Mouse (Mus musculus): ENCODE measurements at regions not wholly inside any gene's neighbourhood (a gene's known extent, or its start where the extent isn't known, plus 50 kb on each side); places are given as distances from the start of the nearest gene placed in this dataset.

DNA sequence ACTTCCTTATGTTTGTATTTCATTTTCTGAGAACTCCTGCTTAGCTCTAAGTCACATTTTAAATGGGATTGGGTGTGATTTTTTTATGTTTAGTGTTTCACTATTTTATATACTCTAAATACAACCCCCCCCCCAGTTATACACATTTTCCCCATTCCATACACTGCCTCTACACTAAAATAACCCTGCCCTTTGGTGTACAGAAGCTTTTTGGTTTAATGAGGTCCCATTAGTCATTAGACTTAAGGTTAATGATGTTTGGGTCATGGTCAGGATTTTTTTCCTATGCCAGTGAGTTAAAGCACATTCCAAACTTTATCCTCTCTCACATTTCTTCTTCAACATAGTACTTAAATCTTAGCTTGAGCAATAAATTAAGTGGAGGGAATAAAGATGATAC, 149.2 kb downstream of the Tinag start:
- no peaks in the 10 kb centered on the region for H3K4me1 ChIP-seq (ENCODE audit: control insufficient read depth, insufficient read depth, low read length)
- no peaks in the 10 kb centered on the region for H3K27me3 ChIP-seq (ENCODE audit: control insufficient read depth, insufficient read depth, low read length)
- H3K4me3 ChIP-seq (ENCODE audit: control insufficient read depth, low read depth, low read length) = no peak overlapping the region
- H3K27ac ChIP-seq (ENCODE audit: control insufficient read depth, insufficient read depth, low read depth, low read length) = no peak overlapping the region
- TF ChIP-seq POLR2A (IDR thresholded peaks at IDR 0.05; ENCODE audit: control insufficient read depth, low read depth, low read length) (no peak), CTCF (IDR thresholded peaks at IDR 0.05; ENCODE audit: control insufficient read depth, insufficient read depth, insufficient replicate concordance, low read depth, low read length) (no peak)
- H3K36me3 ChIP-seq (ENCODE audit: control insufficient read depth, insufficient read depth, low read length) = no peaks in the 10 kb centered on the region

DNA sequence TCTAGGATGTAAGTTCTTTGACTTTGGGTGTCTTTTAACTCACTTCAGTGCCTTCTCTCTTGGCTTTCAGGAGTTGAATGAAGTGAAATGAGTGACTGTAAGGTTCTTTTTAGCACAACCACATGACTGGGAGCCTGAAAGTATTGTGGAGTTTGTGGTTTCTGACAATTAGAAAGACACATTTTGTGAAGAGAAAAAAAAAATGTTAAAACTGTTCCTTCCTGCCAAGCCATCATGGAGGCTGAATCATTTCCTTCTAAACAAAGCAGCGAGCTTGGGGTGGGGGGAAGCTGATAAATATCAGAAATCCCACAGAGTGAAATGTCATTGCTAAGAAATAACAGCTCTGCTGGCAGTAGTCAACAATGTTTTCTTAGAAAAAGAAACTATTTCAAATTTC, 163.8 kb downstream of the Tinag start:
- Histone ChIP-seq H3K4me3 (ENCODE audit: control insufficient read depth, low read depth, low read length) (no peak overlapping the region), H3K27me3 (ENCODE audit: control insufficient read depth, insufficient read depth, low read length) (no peaks in the 10 kb centered on the region), H3K36me3 (ENCODE audit: control insufficient read depth, insufficient read depth, low read length) (no peaks in the 10 kb centered on the region), H3K4me1 (ENCODE audit: control insufficient read depth, insufficient read depth, low read length) (no peaks in the 10 kb centered on the region), H3K27ac (ENCODE audit: control insufficient read depth, insufficient read depth, low read depth, low read length) (no peak overlapping the region)
- TF ChIP-seq POLR2A (IDR thresholded peaks at IDR 0.05; ENCODE audit: control insufficient read depth, low read depth, low read length) (no peak), CTCF (IDR thresholded peaks at IDR 0.05; ENCODE audit: control insufficient read depth, insufficient read depth, insufficient replicate concordance, low read depth, low read length) (no peak)

DNA sequence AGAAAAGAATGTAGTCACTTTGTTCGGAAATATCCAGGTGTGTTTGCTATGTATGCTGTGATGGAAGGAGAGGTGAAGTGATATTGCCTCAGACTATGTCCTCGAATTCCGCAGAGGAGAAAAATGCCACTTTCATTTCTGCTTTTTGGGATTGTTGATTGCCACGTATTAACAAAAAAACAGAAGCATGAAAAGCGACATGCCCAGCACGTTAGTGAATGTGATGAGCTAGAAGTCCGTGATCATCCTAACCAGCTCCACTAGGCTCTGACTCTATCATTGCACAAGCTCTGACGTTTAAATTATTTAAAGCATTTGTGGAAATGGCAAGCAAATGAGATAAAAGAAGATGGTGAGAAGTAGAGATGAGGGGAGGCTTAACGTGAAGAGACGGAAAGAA, 169.6 kb downstream of the Tinag start:
- H3K36me3 ChIP-seq (ENCODE audit: control insufficient read depth, insufficient read depth, low read length) = no peaks in the 10 kb centered on the region
- H3K27ac ChIP-seq (ENCODE audit: control insufficient read depth, insufficient read depth, low read depth, low read length) = no peak overlapping the region
- H3K4me3 ChIP-seq (ENCODE audit: control insufficient read depth, low read depth, low read length) = no peak overlapping the region
- no peaks in the 10 kb centered on the region for H3K4me1 ChIP-seq (ENCODE audit: control insufficient read depth, insufficient read depth, low read length)
- TF ChIP-seq CTCF (IDR thresholded peaks at IDR 0.05; ENCODE audit: control insufficient read depth, insufficient read depth, insufficient replicate concordance, low read depth, low read length) (no peak), POLR2A (IDR thresholded peaks at IDR 0.05; ENCODE audit: control insufficient read depth, low read depth, low read length) (no peak)
- H3K27me3 ChIP-seq (ENCODE audit: control insufficient read depth, insufficient read depth, low read length) = no peaks in the 10 kb centered on the region

DNA sequence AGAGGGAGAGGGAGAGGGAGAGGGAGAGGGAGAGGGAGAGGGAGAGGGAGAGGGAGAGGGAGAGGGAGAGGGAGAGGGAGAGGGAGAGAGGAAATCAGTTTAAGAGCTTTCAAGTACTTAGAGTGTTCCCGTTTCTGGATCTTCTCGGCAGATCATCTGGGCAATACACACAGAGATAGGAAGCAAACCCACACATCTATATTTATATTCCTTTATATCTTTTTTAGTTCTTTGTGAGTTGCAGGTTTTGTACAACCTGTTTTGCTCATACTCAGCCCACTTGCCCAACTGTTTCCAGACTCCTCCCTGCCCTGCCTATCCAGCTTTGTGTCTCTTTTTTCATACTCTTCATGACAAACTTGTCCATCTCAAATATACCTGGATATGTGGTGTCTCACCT, 173.2 kb downstream of the Tinag start:
- H3K36me3 ChIP-seq (ENCODE audit: control insufficient read depth, insufficient read depth, low read length) = no peaks in the 10 kb centered on the region
- no peak overlapping the region for H3K4me3 ChIP-seq (ENCODE audit: control insufficient read depth, low read depth, low read length)
- TF ChIP-seq POLR2A (IDR thresholded peaks at IDR 0.05; ENCODE audit: control insufficient read depth, low read depth, low read length) = no peak
- TF ChIP-seq CTCF (IDR thresholded peaks at IDR 0.05; ENCODE audit: control insufficient read depth, insufficient read depth, insufficient replicate concordance, low read depth, low read length) = no peak
- H3K27me3 ChIP-seq (ENCODE audit: control insufficient read depth, insufficient read depth, low read length) = no peaks in the 10 kb centered on the region
- no peaks in the 10 kb centered on the region for H3K4me1 ChIP-seq (ENCODE audit: control insufficient read depth, insufficient read depth, low read length)
- no peak overlapping the region for H3K27ac ChIP-seq (ENCODE audit: control insufficient read depth, insufficient read depth, low read depth, low read length)

DNA sequence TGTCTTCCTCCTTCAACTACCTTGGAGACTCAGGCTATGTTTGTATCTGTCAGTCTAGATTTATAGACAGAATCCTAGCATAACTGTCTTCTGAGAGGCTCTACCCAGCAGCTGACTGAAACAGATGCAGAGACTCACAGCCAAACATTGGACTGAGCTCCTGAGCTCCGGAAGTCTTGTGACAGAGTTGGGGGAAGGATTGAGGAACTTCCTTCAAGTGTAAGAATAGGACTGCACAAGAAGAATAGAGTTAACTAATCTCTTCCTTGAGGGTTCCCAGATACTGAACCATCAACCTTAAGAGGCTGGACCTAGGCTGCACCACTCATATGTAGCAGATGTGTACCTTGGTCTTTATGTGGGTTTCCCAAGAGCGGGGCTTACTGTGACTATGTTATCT, 176.0 kb downstream of the Tinag start:
- Histone ChIP-seq H3K4me1 (ENCODE audit: control insufficient read depth, insufficient read depth, low read length) (no peaks in the 10 kb centered on the region), H3K27ac (ENCODE audit: control insufficient read depth, insufficient read depth, low read depth, low read length) (no peak overlapping the region)
- TF ChIP-seq CTCF (IDR thresholded peaks at IDR 0.05; ENCODE audit: control insufficient read depth, insufficient read depth, insufficient replicate concordance, low read depth, low read length) (no peak), POLR2A (IDR thresholded peaks at IDR 0.05; ENCODE audit: control insufficient read depth, low read depth, low read length) (no peak)

DNA sequence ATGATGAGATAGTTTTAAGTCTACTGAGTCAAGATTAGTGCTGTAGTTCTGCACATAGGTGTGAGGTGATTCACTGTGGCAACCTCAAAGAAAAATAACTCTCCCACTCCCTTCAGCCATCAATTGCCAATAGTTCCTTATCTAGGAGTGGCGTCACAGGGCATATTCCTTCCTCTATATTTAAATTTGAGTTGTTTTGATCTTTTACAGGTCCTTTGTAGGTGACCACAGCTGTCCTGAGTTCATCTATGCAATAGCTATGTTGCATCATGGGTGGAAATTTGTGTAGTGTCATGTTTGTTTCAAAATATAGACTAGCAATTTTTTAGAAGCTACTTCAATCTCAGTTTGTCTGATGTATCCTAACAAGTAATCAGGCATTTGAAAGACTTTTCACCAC, 177.0 kb downstream of the Tinag start:
- H3K27ac ChIP-seq (ENCODE audit: control insufficient read depth, insufficient read depth, low read depth, low read length) = no peak overlapping the region
- H3K4me3 ChIP-seq (ENCODE audit: control insufficient read depth, low read depth, low read length) = no peak overlapping the region
- no peaks in the 10 kb centered on the region for H3K4me1 ChIP-seq (ENCODE audit: control insufficient read depth, insufficient read depth, low read length)
- H3K36me3 ChIP-seq (ENCODE audit: control insufficient read depth, insufficient read depth, low read length) = no peaks in the 10 kb centered on the region
- no peaks in the 10 kb centered on the region for H3K27me3 ChIP-seq (ENCODE audit: control insufficient read depth, insufficient read depth, low read length)
- TF ChIP-seq POLR2A (IDR thresholded peaks at IDR 0.05; ENCODE audit: control insufficient read depth, low read depth, low read length) = no peak
- no peak for TF ChIP-seq CTCF (IDR thresholded peaks at IDR 0.05; ENCODE audit: control insufficient read depth, insufficient read depth, insufficient replicate concordance, low read depth, low read length)

More for the DNA sequence above, 176.0 kb downstream of the Tinag start:
- H3K4me3 ChIP-seq (ENCODE audit: control insufficient read depth, low read depth, low read length) = no peak overlapping the region
- no peaks in the 10 kb centered on the region for H3K27me3 ChIP-seq (ENCODE audit: control insufficient read depth, insufficient read depth, low read length)
- H3K36me3 ChIP-seq (ENCODE audit: control insufficient read depth, insufficient read depth, low read length) = no peaks in the 10 kb centered on the region

DNA sequence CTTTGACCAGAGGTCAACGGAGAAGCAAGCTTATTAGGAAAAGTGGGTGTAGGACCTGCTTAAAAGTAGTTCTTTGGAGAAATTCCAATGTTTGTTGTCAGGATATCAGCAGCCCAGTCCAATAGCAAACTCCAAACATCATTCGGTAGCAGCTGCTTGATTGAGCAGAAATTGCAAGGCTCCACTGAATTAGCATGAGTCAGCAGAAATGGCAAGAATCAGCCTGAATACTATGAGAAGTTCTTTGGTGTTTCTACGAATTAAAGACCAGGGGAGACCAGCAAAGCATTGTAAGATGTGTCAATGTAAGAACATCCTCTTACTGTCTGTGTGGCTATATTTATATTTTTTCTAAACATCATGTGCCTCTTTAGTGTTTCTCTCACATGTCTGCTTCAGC, 223.4 kb downstream of the Tinag start:
- TF ChIP-seq POLR2A (IDR thresholded peaks at IDR 0.05; ENCODE audit: control insufficient read depth, low read depth, low read length) = no peak
- TF ChIP-seq CTCF (IDR thresholded peaks at IDR 0.05; ENCODE audit: control insufficient read depth, insufficient read depth, insufficient replicate concordance, low read depth, low read length) = no peak
- Histone ChIP-seq H3K36me3 (ENCODE audit: control insufficient read depth, insufficient read depth, low read length) (no peaks in the 10 kb centered on the region), H3K4me1 (ENCODE audit: control insufficient read depth, insufficient read depth, low read length) (no peaks in the 10 kb centered on the region), H3K4me3 (ENCODE audit: control insufficient read depth, low read depth, low read length) (peak overlapping the region; percentile 7; the same call in 1 of the 2 replicates), H3K27ac (ENCODE audit: control insufficient read depth, insufficient read depth, low read depth, low read length) (no peak overlapping the region), H3K27me3 (ENCODE audit: control insufficient read depth, insufficient read depth, low read length) (no peaks in the 10 kb centered on the region)

DNA sequence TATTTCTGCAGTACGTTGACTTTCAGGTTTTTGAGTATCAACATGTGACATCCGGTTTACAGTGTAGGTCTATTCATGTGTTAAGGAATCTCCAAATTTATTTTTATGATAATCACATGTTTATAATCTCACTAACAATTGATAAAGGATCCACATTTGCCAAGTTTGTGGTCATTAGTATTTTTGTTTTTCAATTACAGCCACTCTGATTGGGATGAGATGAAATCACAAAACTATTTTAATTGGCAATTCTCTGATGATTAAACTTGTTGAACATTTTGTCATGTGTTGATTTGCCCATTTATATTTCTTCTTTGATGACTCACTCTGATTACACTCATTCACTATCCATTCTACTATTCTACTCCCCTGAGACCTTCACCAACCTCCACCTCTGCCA, 228.0 kb upstream of the Fam83b start:
- no peak overlapping the region for H3K4me3 ChIP-seq (ENCODE audit: control insufficient read depth, low read depth, low read length)
- no peaks in the 10 kb centered on the region for H3K4me1 ChIP-seq (ENCODE audit: control insufficient read depth, insufficient read depth, low read length)
- H3K27ac ChIP-seq (ENCODE audit: control insufficient read depth, insufficient read depth, low read depth, low read length) = no peak overlapping the region
- H3K27me3 ChIP-seq (ENCODE audit: control insufficient read depth, insufficient read depth, low read length) = no peaks in the 10 kb centered on the region
- no peaks in the 10 kb centered on the region for H3K36me3 ChIP-seq (ENCODE audit: control insufficient read depth, insufficient read depth, low read length)
- TF ChIP-seq CTCF (IDR thresholded peaks at IDR 0.05; ENCODE audit: control insufficient read depth, insufficient read depth, insufficient replicate concordance, low read depth, low read length) (no peak), POLR2A (IDR thresholded peaks at IDR 0.05; ENCODE audit: control insufficient read depth, low read depth, low read length) (no peak)

All from testis, adult 2 months (tissue).